Mouse (Mus musculus) heart, postnatal 10 days (tissue): ENCODE measurements at regions not wholly inside any gene's neighbourhood (a gene's known extent, or its start where the extent isn't known, plus 50 kb on each side); places are given as distances from the start of the nearest gene placed in this dataset.

Experiments
- DNase-seq, 2 experiments: peaks; one replicate each; pipeline ENCODE4 v3.0.0; 2021
- intact Hi-C: fragments of 180-260 bp; cut with DNase I; formaldehyde crosslinking; loops from one replicate; pipeline ENCODE4 v1.15.1; 2025

GRCm38 (mm10) chr2:51347086-51347485, 198.2 kb upstream of the Rnd3 start:
- intact Hi-C loops, result no loop called here
- DNase-seq, result no peak

- intact Hi-C loops, result no loop called here
These were observed 193.5 kb upstream of the Rnd3 start for GRCm38 (mm10) chr2:51342421-51342820.

GRCm38 (mm10) chr2:51334437-51334836, 185.5 kb upstream of the Rnd3 start:
- intact Hi-C loops, result no loop called here

More at GRCm38 (mm10) chr2:51342421-51342820, 193.5 kb upstream of the Rnd3 start:
- DNase-seq, result no peak

GRCm38 (mm10) chr2:51327081-51327480, 178.2 kb upstream of the Rnd3 start:
- no peak for DNase-seq
- intact Hi-C loops, result no loop called here

More at GRCm38 (mm10) chr2:51334437-51334836, 185.5 kb upstream of the Rnd3 start:
- no peak for DNase-seq

- intact Hi-C loops, result no loop called here
- DNase-seq, result no peak
These were observed 172.8 kb upstream of the Rnd3 start for GRCm38 (mm10) chr2:51321676-51322075.

- DNase-seq, result no peak
- intact Hi-C loops, result no loop called here
These were observed 167.5 kb upstream of the Rnd3 start for GRCm38 (mm10) chr2:51316452-51316851.

- intact Hi-C loops, result no loop called here
- no peak for DNase-seq
These were observed 164.5 kb upstream of the Rnd3 start for GRCm38 (mm10) chr2:51313414-51313813.

GRCm38 (mm10) chr2:51306257-51306656, 157.3 kb upstream of the Rnd3 start:
- no peak for DNase-seq
- intact Hi-C loops, result no loop called here

GRCm38 (mm10) chr2:51305411-51305810, 156.5 kb upstream of the Rnd3 start:
- intact Hi-C loops, result no loop called here
- DNase-seq, result peak; percentile 62 to 74

GRCm38 (mm10) chr2:51304694-51305093, 155.8 kb upstream of the Rnd3 start:
- no peak for DNase-seq
- intact Hi-C loops, result no loop called here

GRCm38 (mm10) chr2:51290659-51291260, 141.8 kb upstream of the Rnd3 start:
- intact Hi-C loops, result no loop called here
- DNase-seq, result no peak

GRCm38 (mm10) chr2:51288678-51289077, 139.8 kb upstream of the Rnd3 start:
- intact Hi-C loops, result no loop called here

GRCm38 (mm10) chr2:51285632-51286031, 136.7 kb upstream of the Rnd3 start:
- intact Hi-C loops, result no loop called here
- no peak for DNase-seq

More at GRCm38 (mm10) chr2:51288678-51289077, 139.8 kb upstream of the Rnd3 start:
- peak in 1 of 2 experiments; percentile 9 for DNase-seq

- intact Hi-C loops, result no loop called here
- no peak for DNase-seq
These were observed 135.9 kb upstream of the Rnd3 start for GRCm38 (mm10) chr2:51284781-51285225.

GRCm38 (mm10) chr2:51279396-51280045, 130.6 kb upstream of the Rnd3 start:
- DNase-seq, result no peak
- intact Hi-C loops, result no loop called here

GRCm38 (mm10) chr2:51278824-51279223, 129.9 kb upstream of the Rnd3 start:
- DNase-seq, result no peak
- intact Hi-C loops, result no loop called here

GRCm38 (mm10) chr2:51278356-51278755, 129.4 kb upstream of the Rnd3 start:
- intact Hi-C loops, result no loop called here
- no peak for DNase-seq

GRCm38 (mm10) chr2:51276591-51276990, 127.7 kb upstream of the Rnd3 start:
- no peak for DNase-seq
- intact Hi-C loops, result no loop called here

GRCm38 (mm10) chr2:51273300-51273699, 124.4 kb upstream of the Rnd3 start:
- no peak for DNase-seq
- intact Hi-C loops, result no loop called here

GRCm38 (mm10) chr2:51268532-51268931, 119.6 kb upstream of the Rnd3 start:
- DNase-seq, result no peak
- intact Hi-C loops, result loop anchor here (2.0 kb wide), 1 partner anchor 962 kb away; no protein-coding TSS in a partner anchor

- no peak for DNase-seq
- intact Hi-C loops, result loop anchor here (2.0 kb wide), 1 partner anchor 961 kb away; no protein-coding TSS in a partner anchor
These were observed 118.8 kb upstream of the Rnd3 start for GRCm38 (mm10) chr2:51267662-51268061.

- intact Hi-C loops, result no loop called here
- no peak for DNase-seq
These were observed 113.6 kb upstream of the Rnd3 start for GRCm38 (mm10) chr2:51262506-51262905.
